Mouse (Mus musculus): Measurements from ENCODE around the gene Hoxa3. TPM values are rescaled to one million over a fixed set of nuclear protein-coding genes. Genes with fewer than 3 reads are reported as not detected.

Gene Hoxa3
- polyA plus RNA-seq, 1 experiment from 2014 or later: 2.4 TPM

Small RNAs within 50 kb of the gene (microRNA-seq; reads per million reads assigned to microRNA genes)
- 1,167 reads per million, percentile 78 among the genes with 10 or more reads in this experiment for gene Mir196b (ENCODE audit: borderline replicate concordance, insufficient number of aligned reads)

Other genes starting within 250 kb of the Hoxa3 start
- 37.2 and 53.8 TPM in 2 replicates for gene Skap2, start 200.8 kb downstream of the Hoxa3 start, polyA plus RNA-seq (2015; fragmentation: Nextera tagmentation; extraction: Ambion mirVana)
- gene Hoxa1, start 55.0 kb downstream of the Hoxa3 start, polyA plus RNA-seq (2015; fragmentation: Nextera tagmentation; extraction: Ambion mirVana): 0.60 and 0.86 TPM in 2 replicates
- 2.3 and 3.6 TPM in 2 replicates for gene Hoxa2, start 48.5 kb downstream of the Hoxa3 start, polyA plus RNA-seq (2015; fragmentation: Nextera tagmentation; extraction: Ambion mirVana)
- 0.47 and 0.52 TPM in 2 replicates for gene 5730596B20Rik, start 35.8 kb downstream of the Hoxa3 start, polyA plus RNA-seq (2015; fragmentation: Nextera tagmentation; extraction: Ambion mirVana)
- gene Hoxa4, start 21.6 kb downstream of the Hoxa3 start, polyA plus RNA-seq (2015; fragmentation: Nextera tagmentation; extraction: Ambion mirVana): 1.1 and 1.4 TPM in 2 replicates
- gene Hoxa5, start 8.7 kb downstream of the Hoxa3 start, polyA plus RNA-seq (2015; fragmentation: Nextera tagmentation; extraction: Ambion mirVana): 7.5 and 7.7 TPM in 2 replicates
- 1.6 and 1.7 TPM in 2 replicates for gene Hoxa6, start 4.6 kb downstream of the Hoxa3 start, polyA plus RNA-seq (2015; fragmentation: Nextera tagmentation; extraction: Ambion mirVana)
- 0.44 and 0.66 TPM in 2 replicates for gene Gm28308, start within 50 bp of the Hoxa3 start, polyA plus RNA-seq (2015; fragmentation: Nextera tagmentation; extraction: Ambion mirVana)
- 20.9 and 22.7 TPM in 2 replicates for gene Hoxa7, start 8.5 kb upstream of the Hoxa3 start, polyA plus RNA-seq (2015; fragmentation: Nextera tagmentation; extraction: Ambion mirVana)
- gene Hoxa9, start 17.8 kb upstream of the Hoxa3 start, polyA plus RNA-seq (2015; fragmentation: Nextera tagmentation; extraction: Ambion mirVana): 1.4 and 4.8 TPM in 2 replicates
- gene Hoxa10, start 27.5 kb upstream of the Hoxa3 start, polyA plus RNA-seq (2015; fragmentation: Nextera tagmentation; extraction: Ambion mirVana): 2.3 and 8.7 TPM in 2 replicates
- 0.17 and 1.6 TPM in 2 replicates for gene Hoxa11, start 32.5 kb upstream of the Hoxa3 start, polyA plus RNA-seq (2015; fragmentation: Nextera tagmentation; extraction: Ambion mirVana)
- gene Hoxa13, start 47.5 kb upstream of the Hoxa3 start, polyA plus RNA-seq (2015; fragmentation: Nextera tagmentation; extraction: Ambion mirVana): not detected in 2 replicates
- not detected in 2 replicates for gene Evx1, start 100.2 kb upstream of the Hoxa3 start, polyA plus RNA-seq (2015; fragmentation: Nextera tagmentation; extraction: Ambion mirVana)